Mouse (Mus musculus): ENCODE measurements around the gene Bmper.

Bmper gene

DNA sequence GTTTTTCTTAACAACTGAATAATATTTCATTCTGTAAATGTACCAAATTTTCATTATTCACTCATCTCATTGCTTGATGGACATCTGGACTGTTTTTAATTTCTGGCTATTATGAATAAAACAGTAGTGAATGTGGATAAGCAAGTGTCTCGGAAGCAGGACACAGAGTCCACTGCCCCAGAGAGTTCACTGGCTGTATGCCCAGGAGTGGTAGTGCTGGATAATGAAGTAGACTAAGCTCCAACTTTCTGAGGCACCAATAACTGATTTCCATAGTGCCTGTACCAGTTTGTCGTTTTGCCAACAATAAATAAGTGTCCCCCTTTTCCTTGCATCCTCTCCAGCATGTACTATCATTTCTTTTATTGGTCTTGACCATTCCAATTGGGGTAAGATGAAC is 190.1 kb downstream of the Bmper start:
- in situ Hi-C loops (cut with MboI; ENCODE audit: low sequenced_read_pairs) = no loop called here

DNA sequence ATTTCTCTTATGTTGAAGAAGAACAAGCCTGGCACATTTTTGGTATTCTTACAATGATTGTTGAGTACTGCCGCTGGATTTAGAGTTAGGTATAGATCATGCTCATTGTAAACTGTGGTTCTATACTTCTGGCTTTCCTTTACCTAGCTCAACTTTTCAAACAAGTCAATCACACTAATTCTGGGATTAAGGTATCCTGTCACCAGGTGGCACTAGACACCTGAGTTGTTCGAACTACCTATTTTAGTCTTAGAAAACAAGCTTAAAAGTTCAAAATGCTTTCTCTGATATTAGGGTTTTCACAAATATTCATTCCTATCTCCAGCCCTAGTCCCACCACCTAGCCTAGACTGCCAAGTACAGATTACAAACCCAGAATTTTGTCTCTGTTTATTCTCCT is 196.2 kb downstream of the Bmper start:
- in situ Hi-C loops (cut with MboI; ENCODE audit: low sequenced_read_pairs) = no loop called here

DNA sequence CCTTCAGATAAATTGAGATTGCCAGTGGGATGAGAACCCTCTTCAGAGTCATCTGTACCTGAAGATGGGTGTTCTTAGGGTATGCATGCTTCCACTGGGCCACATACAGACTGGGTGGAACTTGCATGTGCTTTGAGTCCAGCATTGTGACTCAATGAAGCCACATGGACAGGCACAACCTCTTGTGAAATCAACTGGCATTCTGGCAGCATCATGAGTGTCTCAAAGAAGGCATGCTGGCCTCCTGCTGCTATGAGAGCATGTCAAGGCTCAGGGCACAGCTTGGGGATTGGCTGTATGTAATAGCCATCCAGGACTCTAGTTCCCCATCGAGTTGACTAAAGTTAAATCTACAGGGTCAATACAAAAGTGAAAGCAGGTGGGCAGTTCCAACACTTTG is 200.9 kb downstream of the Bmper start:
- in situ Hi-C loops (cut with MboI; ENCODE audit: low sequenced_read_pairs) = no loop called here

DNA sequence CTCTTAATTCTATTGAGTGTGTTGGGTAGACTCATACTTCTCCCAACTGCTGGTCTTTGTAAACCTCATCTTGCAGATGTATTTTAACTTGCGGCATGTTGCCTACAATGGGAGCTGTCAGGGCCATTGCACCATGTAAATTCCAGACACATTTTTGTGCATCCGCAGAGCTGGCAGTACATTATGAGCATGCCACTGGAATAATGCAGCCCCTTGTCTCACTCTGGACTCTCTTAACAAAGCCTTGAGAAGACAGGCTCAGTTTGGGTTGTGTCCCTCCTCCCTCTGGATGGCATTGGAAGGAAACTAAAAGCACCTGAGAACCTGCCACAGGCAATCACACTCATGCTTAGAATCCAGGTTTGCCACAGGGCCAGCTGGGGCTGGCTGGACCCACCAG is 209.8 kb downstream of the Bmper start:
- in situ Hi-C loops (cut with MboI; ENCODE audit: low sequenced_read_pairs) = no loop called here

DNA sequence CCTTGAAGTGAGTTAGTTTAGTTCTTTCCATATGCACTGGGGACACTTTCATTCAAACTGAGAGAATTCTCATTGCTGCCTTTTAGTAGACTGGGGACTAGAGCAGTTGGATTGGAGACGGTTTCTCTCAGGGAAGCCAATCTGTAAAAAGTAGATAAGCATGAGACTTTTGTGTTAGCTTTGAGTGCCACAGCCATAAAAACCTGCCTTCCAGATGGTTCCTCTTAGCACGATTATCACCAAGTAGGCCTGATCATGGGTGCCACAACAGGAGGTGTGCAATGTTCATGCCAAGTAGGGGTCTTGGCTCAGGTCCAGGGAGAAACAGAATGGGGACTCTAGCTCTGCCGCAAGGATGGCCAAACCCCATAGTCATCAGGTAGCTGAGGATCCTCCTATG is 210.4 kb downstream of the Bmper start:
- in situ Hi-C loops (cut with MboI; ENCODE audit: low sequenced_read_pairs) = no loop called here

DNA sequence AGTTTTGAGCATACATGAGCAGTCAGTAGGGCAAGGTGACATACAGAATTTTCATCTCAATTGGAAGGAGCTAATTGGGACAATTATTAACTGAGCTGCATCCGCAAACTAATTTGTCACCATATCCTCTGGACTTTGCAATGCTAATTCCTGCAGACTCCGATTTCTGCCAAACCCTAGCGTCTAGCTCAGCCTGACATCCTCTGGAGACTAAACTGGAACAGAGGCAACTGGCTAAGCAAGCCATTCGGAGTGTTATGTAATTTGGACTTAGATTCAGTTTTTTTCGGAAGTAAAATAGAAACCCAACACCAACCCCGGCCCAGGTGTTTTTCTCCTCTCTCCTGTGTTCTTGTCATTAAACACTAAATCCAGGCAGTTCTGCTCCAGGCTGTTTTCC is 213.9 kb downstream of the Bmper start:
- in situ Hi-C loops (cut with MboI; ENCODE audit: low sequenced_read_pairs) = no loop called here

DNA sequence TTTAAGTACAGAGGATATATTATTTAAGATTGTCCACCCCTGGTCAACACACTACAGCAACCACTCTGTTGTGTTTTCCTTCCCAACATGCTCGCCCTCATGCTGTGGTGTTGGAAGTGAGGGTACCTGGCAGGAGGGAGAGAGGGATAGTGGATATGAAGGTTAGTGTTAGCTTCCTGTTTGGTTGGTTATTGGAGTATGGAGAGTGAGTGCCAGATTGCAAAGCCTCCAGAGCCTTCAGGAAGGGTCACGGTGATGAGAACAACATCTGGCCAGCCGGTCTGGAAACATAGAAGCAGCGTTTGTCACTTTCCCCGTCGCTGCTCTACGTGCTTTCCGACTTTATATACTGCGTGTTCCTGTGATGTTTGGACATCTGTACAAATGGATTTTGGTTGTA is 215.8 kb downstream of the Bmper start:
- in situ Hi-C loops (cut with MboI; ENCODE audit: low sequenced_read_pairs) = no loop called here

DNA sequence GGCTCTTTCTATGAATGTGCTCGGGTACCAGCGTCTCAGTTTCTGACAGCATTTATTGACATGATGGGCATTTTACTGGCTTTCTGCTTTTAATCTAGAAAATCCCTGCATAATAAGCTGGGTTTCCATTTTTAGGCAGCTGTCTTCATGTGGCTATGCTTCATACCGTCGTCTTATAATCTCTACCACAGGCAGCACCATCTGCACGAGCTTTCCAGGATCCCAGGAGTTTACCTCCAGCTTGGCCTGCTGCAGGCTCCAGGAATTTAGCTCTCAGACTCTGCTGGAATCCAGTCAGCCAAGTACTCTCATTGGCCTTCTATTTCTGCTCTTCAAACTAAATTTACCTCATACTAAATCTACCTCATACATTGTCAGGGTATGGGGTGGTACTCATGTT is 219.3 kb downstream of the Bmper start:
- in situ Hi-C loops (cut with MboI; ENCODE audit: low sequenced_read_pairs) = no loop called here

DNA sequence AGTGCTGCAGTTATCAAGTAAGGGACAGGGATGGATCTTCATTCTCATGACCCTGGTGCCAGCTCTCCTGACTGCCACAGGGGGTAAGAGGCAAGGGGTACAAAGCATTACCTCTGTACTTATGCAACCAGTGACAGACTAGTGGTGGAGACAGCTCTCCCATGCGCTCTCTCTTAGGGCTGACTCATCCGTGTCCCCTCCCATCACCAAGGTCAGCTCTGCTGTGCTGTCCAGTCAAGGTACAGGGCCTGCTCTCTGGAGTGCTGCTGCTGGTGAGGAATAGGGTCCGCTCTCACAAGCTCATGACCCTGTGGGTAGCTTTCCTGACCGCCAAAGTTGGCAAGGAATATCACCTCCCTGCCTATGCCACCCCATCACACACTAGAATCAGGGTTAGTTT is 222.1 kb downstream of the Bmper start:
- in situ Hi-C loops (cut with MboI; ENCODE audit: low sequenced_read_pairs) = no loop called here

DNA sequence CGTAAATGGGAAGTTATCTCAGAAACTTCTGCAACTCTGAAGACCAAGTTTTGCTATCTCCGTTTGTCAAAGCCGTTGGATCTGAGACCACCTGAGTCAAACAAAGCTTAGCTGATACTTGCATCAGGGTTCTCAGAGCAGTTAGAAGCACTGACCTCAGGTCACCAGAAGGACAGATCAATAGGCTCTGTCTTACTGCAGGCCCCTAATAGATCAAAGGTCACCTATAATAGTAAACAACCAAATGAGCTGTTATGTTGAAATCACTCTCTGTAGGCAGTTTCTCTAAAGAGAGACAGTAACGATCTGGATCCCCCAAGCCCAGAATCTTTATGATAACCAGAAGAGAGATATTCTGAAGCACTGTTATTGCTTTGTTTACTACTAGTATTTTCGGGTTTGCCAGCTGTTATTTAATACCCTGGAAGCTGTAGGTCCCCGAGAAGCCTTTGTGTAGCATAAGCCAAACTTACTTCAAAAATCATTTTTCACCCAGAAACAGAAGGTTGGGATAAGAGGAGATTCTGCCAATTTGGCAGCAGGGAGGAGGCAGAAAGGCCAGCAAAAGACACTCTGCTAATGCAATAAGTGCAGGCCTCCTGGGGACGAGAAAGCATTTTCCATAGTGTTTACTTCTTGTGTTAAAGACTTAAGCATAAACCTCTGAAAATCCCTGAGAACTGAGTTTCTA is 224.5 kb downstream of the Bmper start:
- in situ Hi-C loops (cut with MboI; ENCODE audit: low sequenced_read_pairs) = no loop called here

DNA sequence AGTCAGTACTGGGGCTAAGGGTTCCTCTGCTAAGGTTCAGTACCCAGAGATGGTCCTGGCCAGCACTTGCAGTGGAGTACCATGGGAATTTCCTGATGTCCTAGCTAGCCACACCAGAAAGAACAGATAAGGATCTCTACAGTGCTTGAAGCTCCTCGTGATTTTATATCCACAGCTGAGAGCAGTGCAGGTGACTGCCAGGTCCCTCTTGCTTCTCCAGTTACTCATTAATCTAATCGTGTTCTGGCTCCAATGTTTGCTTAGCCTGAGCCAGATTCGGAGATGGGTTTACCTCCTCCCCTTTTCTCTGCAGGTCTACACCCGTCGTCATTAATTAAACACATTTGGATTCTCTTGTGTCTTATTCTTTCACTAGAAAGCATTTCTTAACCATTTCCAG is 230.4 kb downstream of the Bmper start:
- in situ Hi-C loops (cut with MboI; ENCODE audit: low sequenced_read_pairs) = no loop called here

DNA sequence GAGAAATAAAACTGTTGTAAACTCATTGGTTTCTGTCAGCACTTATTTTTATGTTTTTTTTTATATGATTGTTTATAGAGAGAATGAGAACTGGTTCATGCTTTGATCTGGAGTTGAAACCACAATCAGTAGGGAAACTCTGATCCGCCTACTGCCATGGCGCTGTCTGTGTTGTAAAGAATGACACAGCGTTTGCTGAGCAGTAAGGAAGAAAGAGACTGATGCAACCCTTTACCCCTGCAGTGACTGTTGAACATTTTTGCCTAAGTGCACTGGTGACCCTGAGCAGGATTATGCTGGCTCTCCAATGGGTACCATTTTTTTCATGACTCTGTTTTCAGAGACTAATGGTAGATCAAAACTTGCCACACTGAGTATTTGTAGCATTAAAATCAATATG is 234.3 kb downstream of the Bmper start:
- in situ Hi-C loops (cut with MboI; ENCODE audit: low sequenced_read_pairs) = no loop called here

DNA sequence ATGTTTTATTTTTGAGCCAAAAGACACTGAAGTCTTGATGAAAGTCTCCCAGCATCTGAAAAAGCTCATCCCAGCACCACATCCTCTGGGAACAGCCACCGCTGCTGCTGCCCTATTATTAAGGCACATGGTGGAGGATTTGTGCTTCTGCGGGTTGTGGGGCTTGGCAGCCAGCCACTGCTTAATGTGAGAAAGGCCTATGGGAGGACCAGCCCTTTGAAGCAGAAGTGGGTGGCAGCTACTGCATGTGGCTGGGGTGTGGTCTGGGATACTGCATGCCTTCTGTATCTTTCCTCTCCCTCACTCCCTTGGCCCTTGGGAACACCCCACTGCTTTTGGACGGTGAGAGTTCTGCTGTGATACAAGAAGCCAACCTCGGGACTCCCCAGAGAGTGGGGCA is 237.8 kb downstream of the Bmper start:
- in situ Hi-C loops (cut with MboI; ENCODE audit: low sequenced_read_pairs) = no loop called here

DNA sequence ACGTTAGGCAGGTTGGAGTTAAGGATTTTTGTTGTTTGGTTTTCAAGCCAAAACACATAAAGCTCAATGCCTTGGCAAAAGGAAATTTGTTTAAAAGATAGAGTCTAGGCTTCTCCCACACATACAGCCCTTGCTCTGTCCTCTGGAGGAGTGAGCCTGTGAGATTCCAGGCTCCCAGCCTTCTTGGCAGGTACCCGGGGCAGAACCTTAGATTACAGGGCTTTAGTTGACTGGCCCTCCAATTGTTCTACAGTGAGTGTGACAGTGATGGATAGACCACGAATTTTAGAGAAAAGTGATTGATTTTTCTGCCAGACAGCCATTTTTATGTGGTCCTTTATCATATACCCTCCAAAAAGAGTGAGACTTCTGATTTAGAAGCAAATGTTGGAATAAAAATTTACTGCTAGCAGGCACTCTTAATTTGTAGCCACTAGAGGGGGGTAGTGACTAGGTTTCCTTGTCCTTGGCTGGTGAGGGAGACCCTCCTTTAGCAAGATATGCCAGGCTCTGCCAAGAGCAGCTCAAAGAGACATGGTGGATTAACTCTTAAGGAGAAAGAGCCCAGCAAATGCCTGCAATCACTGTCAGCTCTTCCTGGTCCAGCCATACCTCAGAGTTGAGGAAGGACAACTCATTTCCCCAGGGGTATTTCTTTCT is 240.2 kb downstream of the Bmper start:
- in situ Hi-C loops (cut with MboI; ENCODE audit: low sequenced_read_pairs) = no loop called here

DNA sequence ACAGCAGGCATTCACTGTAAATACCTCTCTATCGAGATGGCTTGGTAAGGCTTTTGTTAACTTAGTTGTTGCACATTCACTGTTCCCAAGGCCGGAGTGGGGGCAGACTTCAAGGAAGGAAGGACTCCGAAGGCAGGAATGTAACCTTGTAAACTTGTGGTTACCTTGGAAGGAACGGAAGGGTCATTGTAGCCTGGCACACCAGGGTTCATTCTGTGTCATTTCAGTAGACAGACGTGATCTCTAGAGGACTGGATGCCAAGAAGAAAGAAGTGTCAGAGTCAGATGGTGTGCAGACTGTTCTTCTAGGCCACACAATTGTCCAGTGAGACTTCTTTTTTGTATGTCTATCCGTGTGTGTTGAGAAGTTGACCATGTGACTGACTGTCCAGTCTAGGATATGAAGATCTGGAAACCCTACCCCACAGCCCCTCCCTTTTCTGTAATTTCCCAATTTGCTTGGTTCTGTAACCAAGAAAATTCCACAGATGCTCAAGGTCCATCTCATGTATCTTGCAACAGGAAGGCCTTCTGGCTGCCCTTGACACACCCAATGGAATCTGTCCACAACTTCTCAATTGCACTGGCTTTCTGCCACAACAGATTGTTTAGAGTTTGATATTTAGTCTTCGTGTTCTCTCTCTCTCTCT is 242.2 kb downstream of the Bmper start:
- in situ Hi-C loops (cut with MboI; ENCODE audit: low sequenced_read_pairs) = no loop called here

DNA sequence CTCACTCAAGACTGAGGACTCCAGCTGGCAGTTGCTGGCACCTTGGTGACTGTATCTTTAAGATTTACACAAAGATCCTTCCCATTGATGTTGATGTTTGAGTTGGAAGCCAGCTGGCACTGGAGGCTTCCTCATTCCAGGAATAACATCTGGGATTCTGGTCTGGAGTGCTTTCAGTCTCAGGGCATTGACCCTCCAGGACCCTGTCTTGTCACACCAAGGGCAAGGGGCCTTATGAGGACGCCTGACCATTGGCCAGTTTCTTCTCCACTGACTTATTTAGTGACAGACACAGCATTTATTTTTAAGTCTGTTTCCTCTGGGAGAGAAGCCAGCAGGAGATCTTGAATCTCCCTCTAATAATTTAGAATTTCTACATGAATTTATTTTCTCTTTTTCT is 247.0 kb downstream of the Bmper start:
- in situ Hi-C loops (cut with MboI; ENCODE audit: low sequenced_read_pairs) = no loop called here

DNA sequence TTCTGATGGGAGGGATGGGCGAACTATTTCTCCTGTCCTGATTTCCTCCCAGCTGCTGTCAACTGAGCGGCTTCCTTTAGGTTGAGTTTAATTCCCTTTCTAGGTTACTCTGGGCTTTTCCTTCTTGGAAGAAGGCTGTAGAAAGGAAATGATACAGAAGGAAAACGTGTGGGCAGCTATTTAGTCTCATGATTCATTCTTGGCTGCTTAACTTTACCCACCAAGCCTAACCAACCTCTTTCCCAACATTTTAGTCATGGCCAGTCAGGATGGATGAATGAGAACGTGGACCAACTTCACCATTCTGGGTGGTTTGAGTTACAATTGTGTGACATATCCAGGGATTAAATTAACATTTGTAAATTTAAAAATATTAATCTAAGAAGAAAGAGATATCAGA is 263.0 kb downstream of the Bmper start:
- in situ Hi-C loops (cut with MboI; ENCODE audit: low sequenced_read_pairs) = no loop called here

DNA sequence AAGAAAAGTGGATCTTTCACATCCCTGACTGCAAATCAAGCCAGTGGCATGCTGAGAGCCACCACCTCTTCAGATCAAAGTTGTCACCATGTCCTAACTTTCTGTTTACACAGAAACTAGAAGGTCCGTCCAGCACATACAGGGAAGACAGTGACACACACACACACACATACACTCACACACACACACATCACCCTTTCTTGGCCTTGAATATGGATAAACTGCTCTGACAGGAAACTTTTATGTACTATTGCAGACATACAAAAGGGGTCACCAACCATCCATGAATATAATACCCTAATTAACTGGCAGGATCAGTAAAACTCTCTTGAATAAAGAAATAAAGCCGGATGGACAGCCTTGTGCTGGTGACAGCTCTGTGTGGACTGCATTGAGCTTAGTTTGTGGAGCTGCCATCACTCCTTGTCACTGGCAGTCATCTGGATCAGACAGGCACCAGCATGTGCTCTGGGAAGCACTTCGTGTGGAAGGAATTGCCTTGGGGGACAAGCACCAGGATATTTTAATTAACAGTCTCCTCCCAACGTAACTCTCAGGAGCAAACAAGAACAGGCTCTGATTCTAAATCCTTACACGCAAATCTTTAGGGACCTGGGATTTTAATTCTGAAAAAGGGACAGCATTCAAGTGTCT is 264.0 kb downstream of the Bmper start:
- in situ Hi-C loops (cut with MboI; ENCODE audit: low sequenced_read_pairs) = no loop called here

DNA sequence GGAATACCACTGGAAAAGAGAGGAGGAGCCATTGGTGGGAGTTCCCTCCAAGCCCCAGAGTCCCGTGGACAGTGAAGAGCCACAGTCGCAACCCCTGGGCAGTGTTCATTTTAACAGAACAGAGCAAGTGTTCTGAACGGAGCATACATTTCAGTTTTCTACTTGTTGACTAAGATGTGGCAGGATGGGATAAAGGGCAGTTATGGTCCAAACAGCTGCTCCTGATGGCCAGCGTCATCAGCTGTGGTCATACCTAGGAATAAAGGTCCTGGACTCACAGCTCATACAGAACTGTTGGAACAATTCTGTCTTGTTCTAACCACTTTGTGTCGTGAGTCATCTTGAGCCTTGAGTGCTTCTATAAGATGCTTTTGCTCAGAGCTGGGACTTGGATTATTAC is 265.4 kb downstream of the Bmper start:
- in situ Hi-C loops (cut with MboI; ENCODE audit: low sequenced_read_pairs) = no loop called here

DNA sequence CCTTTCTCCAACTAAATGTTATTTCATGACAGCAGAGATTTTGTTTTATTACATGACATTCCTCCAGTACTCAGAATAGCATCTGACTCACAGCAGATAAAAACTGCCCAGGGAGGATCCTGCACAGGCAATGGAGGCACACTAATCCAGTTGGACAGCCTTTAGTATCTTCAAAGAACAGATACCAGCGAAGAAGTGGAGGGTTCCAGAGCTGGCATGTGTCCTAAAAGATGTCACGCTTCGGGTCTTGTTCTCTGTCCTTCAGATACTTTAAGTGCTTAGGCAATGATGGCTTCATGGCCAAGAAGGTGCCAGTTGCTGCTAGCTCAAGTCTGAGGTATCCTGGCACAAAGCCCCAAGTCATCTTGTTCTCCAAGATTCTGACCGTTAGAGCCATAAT is 272.5 kb downstream of the Bmper start:
- in situ Hi-C loops (cut with MboI; ENCODE audit: low sequenced_read_pairs) = no loop called here

DNA sequence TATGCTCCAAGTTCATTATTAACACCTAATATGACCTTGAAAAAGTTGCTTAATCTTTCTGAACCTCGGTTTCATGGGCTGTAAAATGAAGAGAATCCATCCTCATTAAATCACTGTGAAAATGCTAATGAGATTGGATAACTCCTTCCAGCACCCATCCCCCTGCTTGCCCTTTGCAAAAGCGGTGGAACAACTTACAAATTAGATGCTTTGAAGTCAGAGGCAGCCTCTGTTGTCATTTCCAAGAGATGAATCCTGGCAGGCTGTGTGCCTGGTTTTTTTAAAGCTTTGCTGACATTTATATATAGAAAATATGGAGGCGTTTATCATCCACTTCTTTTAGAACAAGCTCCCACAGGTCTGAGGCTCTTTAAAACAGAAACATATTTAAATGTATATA is 274.8 kb downstream of the Bmper start:
- in situ Hi-C loops (cut with MboI; ENCODE audit: low sequenced_read_pairs) = no loop called here

DNA sequence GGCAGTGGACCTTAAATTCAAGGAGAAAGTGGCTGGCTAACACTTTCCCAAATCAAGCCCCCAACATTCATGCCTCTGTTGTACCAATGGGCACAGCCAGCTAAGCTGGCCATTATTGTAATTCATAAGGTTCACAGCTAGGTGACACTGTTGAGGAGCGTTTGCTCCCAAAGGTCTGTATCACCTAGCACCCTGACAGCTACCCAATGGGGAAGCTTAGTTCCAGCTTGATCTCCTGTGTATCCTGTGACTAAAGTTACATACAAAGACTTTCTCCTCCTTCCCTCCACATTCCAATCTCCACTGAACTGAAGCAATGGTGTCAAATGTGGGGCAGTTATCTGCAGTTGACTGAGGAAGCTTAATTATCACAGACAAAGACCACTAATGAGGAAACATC is 311.0 kb downstream of the Bmper start:
- in situ Hi-C loops (cut with MboI; ENCODE audit: low sequenced_read_pairs) = no loop called here

Data from CH12F3 (cell line).